Mouse (Mus musculus) lung, embryonic 14.5 days (tissue): ENCODE data around the gene Ptprb. TPM values are rescaled to one million over a fixed set of nuclear protein-coding genes. Genes with fewer than 3 reads are reported as not detected.

Experiments used
- ATAC-seq: fragments of 200-750 bp; cut with Nextera tagmentation; 2 replicates; pipeline ENCODE4 v1.8.0; 2017; ENCODE audit warnings: mild to moderate bottlenecking, moderate TSS enrichment, moderate library complexity; ENCODE audit not compliant: insufficient read depth
- DNase-seq: peaks from one replicate; pipeline ENCODE4 v3.0.0-alpha.2; 2015
- H3K27ac ChIP-seq: fragments of 300-500 bp; sonication (generic); 2 replicates; pipeline ENCODE4 v1.5.1; 2014; ENCODE audit warnings: low read depth, mild to moderate bottlenecking, moderate library complexity
- H3K27me3 ChIP-seq: fragments of 300-500 bp; sonication (generic); 2 replicates; pipeline ENCODE4 v1.6.1; 2014; ENCODE audit warnings: low read length, control low read depth; ENCODE audit not compliant: insufficient read depth
- H3K36me3 ChIP-seq: fragments of 300-500 bp; sonication (generic); 2 replicates; pipeline ENCODE4 v1.6.1; 2014; ENCODE audit warnings: control low read depth; ENCODE audit not compliant: insufficient read depth
- H3K4me1 ChIP-seq: fragments of 300-500 bp; sonication (generic); 2 replicates; pipeline ENCODE4 v1.6.1; 2014; ENCODE audit warnings: antibody characterized with exemption, control low read depth; ENCODE audit not compliant: insufficient read depth
- H3K4me2 ChIP-seq: fragments of 300-500 bp; sonication (generic); 2 replicates; pipeline ENCODE4 v1.6.1; 2014; ENCODE audit warnings: mild to moderate bottlenecking
- H3K4me3 ChIP-seq: fragments of 300-500 bp; sonication (generic); 2 replicates; pipeline ENCODE4 v1.5.1; 2014; ENCODE audit warnings: low read depth, low read length
- H3K9ac ChIP-seq: fragments of 300-500 bp; sonication (generic); 2 replicates; pipeline ENCODE4 v1.6.1; 2014
- H3K9me3 ChIP-seq: fragments of 300-500 bp; sonication (generic); 2 replicates; pipeline ENCODE4 v1.6.1; 2016; ENCODE audit warnings: low read depth, low read length, control low read depth
- CTCF ChIP-seq: IDR thresholded peaks from 2 replicates; pipeline ENCODE4 v1.5.1; 2016; ENCODE audit warnings: antibody characterized with exemption, low read depth
- WGBS: fragments of 180-500 bp; shearing (Covaris S2); extraction: QIAGEN DNeasy Blood & Tissue Kit; methylation state at CpG from one replicate; pipeline ENCODE4 v1.1.7; 2014; 5-methylcytosine and 5-hydroxymethylcytosine counted together
- polyA plus RNA-seq: library from polyadenylated mRNA; unstranded; fragments of >200 nt; fragmentation: Nextera tagmentation; extraction: Ambion mirVana; gene quantifications from 2 replicates; pipeline ENCODE4 v1.2.1, GENCODE M21; 2014

Ptprb gene
- polyA plus RNA-seq, 1 experiment from 2014 or later = 12.5 TPM

- Histone ChIP-seq H3K9me3 (no peaks in the 10 kb centered on the region), H3K4me3 (no peak overlapping the region), H3K9ac (no peak overlapping the region), H3K4me2 (no peak overlapping the region), H3K27ac (no peak overlapping the region), H3K4me1 (no peaks in the 10 kb centered on the region), H3K36me3 (no peaks in the 10 kb centered on the region), H3K27me3 (no peaks in the 10 kb centered on the region)
- DNase-seq (no peak), ATAC-seq (no peak)
- no peak for TF ChIP-seq CTCF
- 33% methylated on average over 4 of the region's 4 CpGs for WGBS
Measured at GRCm38 (mm10) chr10:116403679-116404078, 128.4 kb downstream of the Ptprb start.

DNA sequence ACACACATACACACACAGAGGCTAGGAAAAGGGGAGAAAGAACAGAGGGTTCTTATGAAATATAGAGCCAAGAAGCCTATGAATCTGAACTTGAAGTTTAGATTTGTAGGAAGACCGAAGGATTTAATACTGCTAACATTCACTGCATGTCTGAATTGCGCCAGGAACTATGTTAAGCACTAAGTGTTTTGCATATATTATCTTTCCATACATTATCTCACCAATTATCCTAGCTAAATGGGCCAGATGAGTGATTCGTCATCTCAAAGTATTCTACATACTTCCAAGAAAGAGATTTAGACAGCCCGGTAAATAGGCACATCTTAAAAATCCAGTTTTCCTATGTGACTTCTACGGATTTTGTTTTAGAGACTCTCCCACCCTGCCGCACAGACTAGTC, 129.7 kb downstream of the Ptprb start:
- Histone ChIP-seq H3K4me2 (no peak overlapping the region), H3K36me3 (no peaks in the 10 kb centered on the region), H3K27ac (no peak overlapping the region), H3K4me1 (no peaks in the 10 kb centered on the region), H3K9me3 (no peaks in the 10 kb centered on the region), H3K9ac (no peak overlapping the region), H3K27me3 (no peaks in the 10 kb centered on the region), H3K4me3 (no peak overlapping the region)
- TF ChIP-seq CTCF = no peak
- 95% methylated on average over 6 of the region's 6 CpGs for WGBS
- no peak for ATAC-seq
- DNase-seq = no peak

GRCm38 (mm10) chr10:116407684-116408359, 132.5 kb downstream of the Ptprb start:
- no peak for ATAC-seq
- H3K4me2 ChIP-seq = no peak overlapping the region
- 45% methylated on average over 19 of the region's 19 CpGs for WGBS

DNA sequence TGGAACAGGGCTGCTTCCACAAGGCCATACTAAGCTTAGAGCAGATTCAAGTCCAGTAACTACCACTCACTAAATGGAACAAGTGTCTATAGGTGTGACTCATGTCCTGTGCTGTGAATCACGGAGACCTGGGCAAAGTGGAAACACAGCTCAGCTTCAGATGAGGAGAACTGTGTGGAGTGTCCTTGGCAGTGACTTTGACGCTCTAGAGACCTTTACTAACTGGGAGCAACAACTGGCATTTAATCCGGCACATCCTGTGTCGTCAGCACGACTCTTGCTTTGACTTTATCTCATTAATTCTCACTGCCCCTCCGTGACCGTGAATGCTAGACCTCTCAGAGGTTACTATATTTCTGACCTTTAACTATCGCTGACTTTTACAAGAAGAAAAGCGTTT, 135.5 kb downstream of the Ptprb start:
- H3K4me1 ChIP-seq = no peaks in the 10 kb centered on the region
- H3K4me3 ChIP-seq = no peak overlapping the region
- no peaks in the 10 kb centered on the region for H3K27me3 ChIP-seq
- no peak overlapping the region for H3K4me2 ChIP-seq
- H3K36me3 ChIP-seq = no peaks in the 10 kb centered on the region
- H3K9me3 ChIP-seq = no peaks in the 10 kb centered on the region
- ATAC-seq (no peak), DNase-seq (no peak)
- no peak overlapping the region for H3K27ac ChIP-seq
- H3K9ac ChIP-seq = no peak overlapping the region
- 18% methylated on average over 9 of the region's 9 CpGs for WGBS
- no peak for TF ChIP-seq CTCF

More at GRCm38 (mm10) chr10:116407684-116408359, 132.5 kb downstream of the Ptprb start:
- H3K27me3 ChIP-seq = no peaks in the 10 kb centered on the region
- DNase-seq = no peak
- no peaks in the 10 kb centered on the region for H3K9me3 ChIP-seq
- no peak for TF ChIP-seq CTCF
- no peaks in the 10 kb centered on the region for H3K36me3 ChIP-seq
- no peak overlapping the region for H3K4me3 ChIP-seq
- no peaks in the 10 kb centered on the region for H3K4me1 ChIP-seq
- no peak overlapping the region for H3K9ac ChIP-seq
- no peak overlapping the region for H3K27ac ChIP-seq

- no peaks in the 10 kb centered on the region for H3K27me3 ChIP-seq
- no peak overlapping the region for H3K9ac ChIP-seq
- no peak for TF ChIP-seq CTCF
- no peaks in the 10 kb centered on the region for H3K36me3 ChIP-seq
- no peak overlapping the region for H3K4me2 ChIP-seq
- DNase-seq (no peak), ATAC-seq (no peak)
- H3K4me1 ChIP-seq = no peaks in the 10 kb centered on the region
- 65% methylated on average over 6 of the region's 6 CpGs for WGBS
- no peak overlapping the region for H3K4me3 ChIP-seq
- H3K27ac ChIP-seq = no peak overlapping the region
- H3K9me3 ChIP-seq = no peaks in the 10 kb centered on the region
Measured at GRCm38 (mm10) chr10:116416142-116416541, 140.8 kb downstream of the Ptprb start.

GRCm38 (mm10) chr10:116416726-116417125, 141.4 kb downstream of the Ptprb start:
- TF ChIP-seq CTCF = no peak
- Histone ChIP-seq H3K9me3 (no peaks in the 10 kb centered on the region), H3K4me2 (no peak overlapping the region), H3K4me1 (no peaks in the 10 kb centered on the region), H3K36me3 (no peaks in the 10 kb centered on the region), H3K4me3 (no peak overlapping the region), H3K27me3 (no peaks in the 10 kb centered on the region), H3K9ac (no peak overlapping the region), H3K27ac (no peak overlapping the region)
- DNase-seq = no peak
- 46% methylated on average over 5 of the region's 5 CpGs for WGBS
- ATAC-seq = no peak

- Histone ChIP-seq H3K4me3 (no peak overlapping the region), H3K4me2 (no peak overlapping the region), H3K36me3 (no peaks in the 10 kb centered on the region), H3K9ac (no peak overlapping the region), H3K9me3 (no peaks in the 10 kb centered on the region), H3K4me1 (no peaks in the 10 kb centered on the region), H3K27me3 (no peaks in the 10 kb centered on the region), H3K27ac (no peak overlapping the region)
- ATAC-seq = no peak
- no peak for DNase-seq
- peak; percentile 24; the same call in 1 of the 2 replicates for TF ChIP-seq CTCF
- 75% methylated on average over 24 of the region's 24 CpGs for WGBS
Measured at GRCm38 (mm10) chr10:116418121-116418726, 142.9 kb downstream of the Ptprb start.
